In the genomic region with DNA sequence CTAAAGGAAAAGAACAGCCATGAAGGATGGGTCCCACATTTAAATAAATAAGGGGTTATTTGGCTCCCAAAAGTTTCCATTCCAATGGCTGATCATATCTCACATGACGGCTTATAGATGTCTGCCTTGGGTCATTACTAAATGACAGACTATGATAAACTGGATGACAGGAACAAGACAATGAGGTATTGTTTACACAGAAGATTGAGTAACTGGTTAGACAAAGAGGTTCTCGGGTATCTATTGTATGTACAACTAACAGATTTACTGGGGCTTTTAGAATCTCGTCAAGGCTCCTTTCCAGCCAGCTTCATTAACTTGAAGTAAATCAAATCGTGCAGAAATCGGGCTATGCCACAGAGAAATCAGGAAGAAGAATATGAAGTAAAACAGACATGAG, we compare ENCODE assay signal across 19 mouse cellular contexts.
"Had no signal": no experiment of that assay in that cellular context is flagged by ENCODE, and none has a peak within 500 bp of the region (broad histone marks: within the 10 kb centered on the region; RNA-seq: fewer than 3 reads in every experiment).

No protein-coding gene starts in this region.

- H3K4me3 ChIP-seq: liver, embryonic 12.5 days; midbrain, embryonic 10.5 days; midbrain, embryonic 12.5 days; myocyte; neural tube, embryonic 13.5 days; neural tube, embryonic 15.5 days; stomach, embryonic 15.5 days had no signal

- H3K27ac ChIP-seq: liver, embryonic 12.5 days; liver, embryonic 14.5 days; midbrain, embryonic 10.5 days; midbrain, embryonic 12.5 days; neural tube, embryonic 13.5 days; neural tube, embryonic 15.5 days; stomach, embryonic 15.5 days; stomach, postnatal 0 days had no signal

- H3K27me3 ChIP-seq: liver, embryonic 12.5 days; midbrain, embryonic 12.5 days; neural tube, embryonic 13.5 days; neural tube, embryonic 15.5 days; stomach, embryonic 15.5 days had no signal

- H3K4me1 ChIP-seq: liver, embryonic 12.5 days; midbrain, embryonic 10.5 days; midbrain, embryonic 12.5 days; neural tube, embryonic 13.5 days; neural tube, embryonic 15.5 days; stomach, embryonic 15.5 days had no signal

- H3K9me3 ChIP-seq: liver, embryonic 12.5 days; midbrain, embryonic 10.5 days; midbrain, embryonic 12.5 days; neural tube, embryonic 13.5 days; neural tube, embryonic 15.5 days; stomach, embryonic 15.5 days had no signal

- ATAC-seq: liver, embryonic 12.5 days; midbrain, embryonic 16.5 days had no signal

- DNase-seq: lung, adult 2 months; lung, postnatal 10 days; lung, postnatal 4 days; midbrain, embryonic 14.5 days; right cerebral cortex, adult 18-20 months; right cerebral cortex, postnatal 14 days; thymus, adult 2 months; thymus, postnatal 25 days; thymus, postnatal 4 days had no signal

- H3K9ac ChIP-seq: liver, embryonic 12.5 days; liver, embryonic 14.5 days; midbrain, embryonic 12.5 days; neural tube, embryonic 13.5 days; neural tube, embryonic 15.5 days; stomach, embryonic 15.5 days had no signal

- H3K4me2 ChIP-seq: liver, embryonic 12.5 days; midbrain, embryonic 12.5 days; neural tube, embryonic 13.5 days; neural tube, embryonic 15.5 days; stomach, embryonic 15.5 days had no signal

- H3K36me3 ChIP-seq: liver, embryonic 12.5 days; midbrain, embryonic 10.5 days; midbrain, embryonic 12.5 days; neural tube, embryonic 13.5 days; neural tube, embryonic 15.5 days; stomach, embryonic 15.5 days had no signal
